Mouse (Mus musculus) heart, embryonic 16.5 days (tissue): ENCODE results near the gene Gm20388. TPM values are rescaled to one million over a fixed set of nuclear protein-coding genes. Genes with fewer than 3 reads are reported as not detected.
A peak's percentile ranks its signal among the peaks of the same experiment; 100 is the strongest.

Experiments
- ATAC-seq: fragments of 200-750 bp; cut with Nextera tagmentation; replicated peaks from 2 replicates; pipeline ENCODE4 v1.8.0; 2017; ENCODE audit warnings: moderate number of reproducible peaks; ENCODE audit not compliant: insufficient read depth, low FRiP score; ENCODE audit errors: extremely low read depth
- H3K27ac ChIP-seq: fragments of 300-500 bp; sonication (generic); 2 replicates; pipeline ENCODE4 v1.5.1; 2014; ENCODE audit warnings: mild to moderate bottlenecking, low read length, control low read depth, moderate library complexity
- H3K27me3 ChIP-seq: fragments of 300-500 bp; sonication (generic); 2 replicates; pipeline ENCODE4 v1.6.1; 2014; ENCODE audit warnings: low read length, mixed read lengths; ENCODE audit not compliant: control insufficient read depth, insufficient read depth
- H3K36me3 ChIP-seq: fragments of 300-500 bp; sonication (generic); 2 replicates; pipeline ENCODE4 v1.6.1; 2014; ENCODE audit not compliant: control insufficient read depth, insufficient read depth
- H3K4me1 ChIP-seq: fragments of 300-500 bp; sonication (generic); 2 replicates; pipeline ENCODE4 v1.6.1; 2014; ENCODE audit warnings: low read length, mixed read lengths; ENCODE audit not compliant: control insufficient read depth, insufficient read depth
- H3K4me2 ChIP-seq: fragments of 300-500 bp; sonication (generic); 2 replicates; pipeline ENCODE4 v1.6.1; 2014; ENCODE audit warnings: low read depth, mild to moderate bottlenecking, control low read depth, low read length
- H3K4me3 ChIP-seq: fragments of 300-500 bp; sonication (generic); 2 replicates; pipeline ENCODE4 v1.5.1; 2014; ENCODE audit warnings: mild to moderate bottlenecking, control low read depth, low read length
- H3K9ac ChIP-seq: fragments of 300-500 bp; sonication (generic); 2 replicates; pipeline ENCODE4 v1.6.1; 2014; ENCODE audit warnings: low read length, control low read depth
- H3K9me3 ChIP-seq: fragments of 300-500 bp; sonication (generic); replicated peaks from 2 replicates; pipeline ENCODE4 v1.6.1; 2016; ENCODE audit warnings: low read length; ENCODE audit not compliant: control insufficient read depth
- WGBS: fragments of 180-500 bp; shearing (Covaris S2); extraction: QIAGEN DNeasy Blood & Tissue Kit; methylation state at CpG from one replicate; pipeline ENCODE4 v1.1.7; 2014; 5-methylcytosine and 5-hydroxymethylcytosine counted together
- polyA plus RNA-seq: library from polyadenylated mRNA; unstranded; fragments of >200 nt; fragmentation: Nextera tagmentation; extraction: Ambion mirVana; gene quantifications from 2 replicates; pipeline ENCODE4 v1.2.1, GENCODE M21; 2015

Gm20388 gene
- polyA plus RNA-seq, 1 experiment from 2014 or later, result 4.5 TPM

GRCm38 (mm10) chr8:123117127-123117731, 3206.6 kb downstream of the Gm20388 start, which contains the start of gene Cpne7:
Gene Cpne7 (plus strand): TSS chr8:123117374.
- no peaks in the 10 kb centered on the region for H3K36me3 ChIP-seq
- H3K27me3 ChIP-seq, result peaks cover 42% of the 10 kb centered on the region
- H3K4me1 ChIP-seq, result peaks cover 17% of the 10 kb centered on the region
- 1% methylated on average over 50 of the region's 51 CpGs for WGBS
- no peaks in the 10 kb centered on the region for H3K9me3 ChIP-seq
- H3K4me2 ChIP-seq, result peak within 1 kb of the TSS; percentile 93
- no peak within 1 kb of the TSS for H3K27ac ChIP-seq
- H3K9ac ChIP-seq, result peak within 1 kb of the TSS; percentile 57; the same call in 1 of the 2 replicates
- H3K4me3 ChIP-seq, result peak within 1 kb of the TSS; percentile 56
- ATAC-seq, result no peak

DNA sequence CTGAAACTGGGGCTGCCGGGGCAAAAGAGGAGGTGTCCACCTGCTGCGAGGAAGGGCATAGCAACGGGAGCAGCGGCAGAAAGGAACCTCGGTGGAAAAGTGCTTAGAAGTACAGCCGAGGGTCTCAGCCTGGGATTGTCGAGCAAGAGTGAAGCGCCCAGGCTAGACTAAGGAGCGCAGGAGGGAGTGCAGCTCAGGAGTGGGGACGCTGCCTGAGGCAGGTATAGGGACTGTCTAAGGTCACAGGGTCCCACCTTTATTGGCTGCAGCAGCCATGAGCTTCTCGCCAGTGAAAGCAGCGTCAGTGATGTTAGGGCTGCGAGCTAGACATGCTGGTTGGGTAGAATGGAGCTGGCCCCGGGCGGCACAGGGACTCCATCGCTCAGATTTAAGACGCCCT, 3207.1 kb downstream of the Gm20388 start:
- no peak for ATAC-seq
- Histone ChIP-seq H3K27ac (no peak overlapping the region), H3K27me3 (peaks cover 42% of the 10 kb centered on the region), H3K9me3 (no peaks in the 10 kb centered on the region), H3K4me1 (peaks cover 17% of the 10 kb centered on the region), H3K9ac (peak overlapping the region; percentile 57; the same call in 1 of the 2 replicates), H3K4me3 (peak overlapping the region; percentile 56), H3K36me3 (no peaks in the 10 kb centered on the region), H3K4me2 (peak overlapping the region; percentile 93)
- WGBS, result 5% methylated on average over 17 of the region's 17 CpGs

DNA sequence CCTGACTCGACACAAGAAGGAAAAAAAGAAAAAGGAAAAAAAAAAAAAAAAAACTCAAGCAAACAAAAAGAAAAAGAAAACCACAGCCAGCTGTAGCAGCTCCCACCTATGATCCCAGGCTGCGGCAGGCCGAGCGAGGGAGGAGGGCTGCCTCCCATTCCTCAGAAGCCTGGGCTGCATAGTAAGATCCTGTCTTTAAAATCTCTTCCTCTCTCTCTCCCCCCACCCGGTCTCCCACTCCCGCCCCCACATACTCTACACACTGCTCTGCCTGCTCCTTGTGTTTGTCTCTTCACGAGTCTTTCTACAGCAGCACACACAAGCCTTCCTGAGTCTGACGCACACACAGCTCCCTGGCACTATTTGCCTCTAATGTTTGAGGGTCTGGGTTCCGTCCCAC, 3211.4 kb downstream of the Gm20388 start:
- no peak for ATAC-seq
- H3K4me3 ChIP-seq, result no peak overlapping the region
- WGBS, result 43% methylated on average over 9 of the region's 9 CpGs

GRCm38 (mm10) chr8:123122670-123123069, 3212.0 kb downstream of the Gm20388 start:
- ATAC-seq, result no peak

More for the DNA sequence above, 3211.4 kb downstream of the Gm20388 start:
- Histone ChIP-seq H3K4me2 (no peak overlapping the region), H3K4me1 (peaks cover 12% of the 10 kb centered on the region), H3K27ac (no peak overlapping the region), H3K27me3 (peaks cover 32% of the 10 kb centered on the region), H3K9me3 (no peaks in the 10 kb centered on the region), H3K36me3 (no peaks in the 10 kb centered on the region), H3K9ac (no peak overlapping the region)

GRCm38 (mm10) chr8:123126193-123126816, 3215.7 kb downstream of the Gm20388 start:
- no peak overlapping the region for H3K4me2 ChIP-seq
- H3K27me3 ChIP-seq, result peaks cover 8% of the 10 kb centered on the region

More at GRCm38 (mm10) chr8:123122670-123123069, 3212.0 kb downstream of the Gm20388 start:
- Histone ChIP-seq H3K27me3 (peaks cover 27% of the 10 kb centered on the region), H3K4me2 (no peak overlapping the region), H3K9me3 (no peaks in the 10 kb centered on the region), H3K36me3 (no peaks in the 10 kb centered on the region), H3K9ac (no peak overlapping the region), H3K27ac (no peak overlapping the region), H3K4me1 (peaks cover 6% of the 10 kb centered on the region), H3K4me3 (no peak overlapping the region)
- 66% methylated on average over 5 of the region's 5 CpGs for WGBS

DNA sequence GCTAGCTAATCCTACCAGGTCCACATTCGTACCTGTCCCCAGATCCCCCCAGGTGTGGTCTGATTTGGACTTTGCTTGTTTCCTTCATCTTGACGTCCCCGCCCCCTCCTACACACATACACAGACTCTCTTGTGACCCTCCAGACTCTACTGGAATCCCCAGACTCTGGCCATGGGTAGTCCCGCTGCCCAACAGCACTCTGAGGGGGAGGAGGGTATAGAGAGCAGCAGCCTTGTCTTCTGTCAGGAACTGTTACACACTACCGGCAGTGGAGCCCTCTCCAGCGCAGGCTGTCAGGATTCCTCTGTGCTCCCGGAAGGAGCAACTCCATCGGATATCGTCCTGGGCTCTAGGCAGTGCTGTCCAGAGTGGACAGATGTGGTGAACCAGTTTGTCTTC, 3220.4 kb downstream of the Gm20388 start:
- peaks cover 5% of the 10 kb centered on the region for H3K27me3 ChIP-seq
- no peaks in the 10 kb centered on the region; the same call in 1 of the 2 replicates for H3K9me3 ChIP-seq
- H3K4me1 ChIP-seq, result 0 out of 2 replicates have a peak, but pooled peaks cover 2% of the 10 kb centered on the region
- H3K9ac ChIP-seq, result no peak overlapping the region
- no peak overlapping the region for H3K4me3 ChIP-seq
- no peak for ATAC-seq
- H3K4me2 ChIP-seq, result peak overlapping the region; percentile 10; the same call in 1 of the 2 replicates
- no peaks in the 10 kb centered on the region for H3K36me3 ChIP-seq
- 40% methylated on average over 9 of the region's 9 CpGs for WGBS
- H3K27ac ChIP-seq, result no peak overlapping the region

More at GRCm38 (mm10) chr8:123126193-123126816, 3215.7 kb downstream of the Gm20388 start:
- no peak overlapping the region for H3K27ac ChIP-seq
- no peaks in the 10 kb centered on the region for H3K36me3 ChIP-seq
- no peaks in the 10 kb centered on the region for H3K9me3 ChIP-seq
- 0 out of 2 replicates have a peak, but pooled peaks have one; percentile 33 for ATAC-seq
- H3K4me1 ChIP-seq, result 0 out of 2 replicates have a peak, but pooled peaks cover 3% of the 10 kb centered on the region
- H3K4me3 ChIP-seq, result no peak overlapping the region
- WGBS, result 8% methylated on average over 19 of the region's 19 CpGs
- no peak overlapping the region for H3K9ac ChIP-seq

DNA sequence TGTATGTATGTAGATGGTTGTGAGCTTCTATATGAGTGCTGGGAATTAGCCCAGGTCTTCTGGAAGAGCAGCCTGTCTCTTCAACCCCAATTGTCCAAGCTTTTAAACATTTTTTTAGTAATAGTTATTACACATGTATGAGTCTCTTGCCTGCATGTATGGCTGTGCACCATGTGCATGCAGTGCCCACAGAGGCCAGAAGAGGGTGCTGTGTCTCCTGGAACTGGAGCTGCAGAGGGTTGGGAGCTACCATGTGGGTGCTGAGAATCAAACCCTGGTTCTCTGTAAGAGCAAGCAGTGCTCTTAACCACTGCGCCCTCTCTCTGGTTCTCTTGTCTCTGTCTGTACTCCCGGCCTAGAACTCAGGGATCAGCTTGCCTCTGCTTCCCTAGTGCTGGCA, 3222.3 kb downstream of the Gm20388 start:
- H3K9me3 ChIP-seq, result no peaks in the 10 kb centered on the region; the same call in 1 of the 2 replicates
- H3K27ac ChIP-seq, result no peak overlapping the region
- no peak overlapping the region for H3K4me2 ChIP-seq
- no peak for ATAC-seq
- H3K27me3 ChIP-seq, result peaks cover 2% of the 10 kb centered on the region; the same call in 1 of the 2 replicates
- no peaks in the 10 kb centered on the region for H3K36me3 ChIP-seq
- H3K4me3 ChIP-seq, result no peak overlapping the region
- no peak overlapping the region for H3K9ac ChIP-seq
- WGBS, result 92% methylated on average over 2 of the region's 2 CpGs
- H3K4me1 ChIP-seq, result peaks cover 11% of the 10 kb centered on the region

DNA sequence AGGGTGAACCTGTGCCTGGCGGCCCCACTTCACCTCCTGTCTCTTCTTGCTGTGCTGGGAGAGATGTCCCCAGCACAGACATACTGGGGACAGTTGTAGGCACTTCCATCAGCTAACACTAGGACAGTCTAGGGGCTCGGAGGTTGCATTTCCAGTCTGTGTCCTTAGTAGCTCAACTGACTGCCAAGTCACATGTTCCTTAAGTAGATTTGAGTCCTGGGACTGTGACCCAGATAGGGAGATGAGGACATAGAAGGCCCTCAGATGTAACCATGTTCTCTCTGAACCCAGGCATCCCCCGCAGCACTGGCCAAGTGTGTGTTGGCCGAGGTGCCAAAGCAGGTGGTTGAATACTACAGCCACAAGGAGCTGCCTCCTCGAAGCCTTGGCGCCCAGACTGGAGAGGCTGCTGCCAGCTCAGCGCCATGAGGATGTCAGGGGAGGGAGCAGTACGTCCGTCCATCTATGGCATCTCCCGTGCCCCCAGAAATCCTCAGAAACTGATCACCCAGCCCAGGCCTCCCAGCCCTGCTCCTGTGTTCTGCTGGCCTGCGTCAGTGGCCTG, 3223.6 kb downstream of the Gm20388 start:
- no peak overlapping the region for H3K9ac ChIP-seq
- H3K4me3 ChIP-seq, result no peak overlapping the region
- H3K36me3 ChIP-seq, result no peaks in the 10 kb centered on the region
- H3K27me3 ChIP-seq, result no peaks in the 10 kb centered on the region
- H3K4me1 ChIP-seq, result peaks cover 13% of the 10 kb centered on the region
- no peaks in the 10 kb centered on the region; the same call in 1 of the 2 replicates for H3K9me3 ChIP-seq
- 80% methylated on average over 11 of the region's 11 CpGs for WGBS
- ATAC-seq, result no peak
- no peak overlapping the region for H3K27ac ChIP-seq
- no peak overlapping the region for H3K4me2 ChIP-seq

GRCm38 (mm10) chr8:123135406-123135805, 3224.8 kb downstream of the Gm20388 start:
- no peak for ATAC-seq
- WGBS, result 38% methylated on average over 7 of the region's 7 CpGs
- Histone ChIP-seq H3K27me3 (no peaks in the 10 kb centered on the region), H3K9ac (no peak overlapping the region), H3K27ac (no peak overlapping the region), H3K9me3 (no peaks in the 10 kb centered on the region; the same call in 1 of the 2 replicates), H3K36me3 (no peaks in the 10 kb centered on the region), H3K4me3 (no peak overlapping the region), H3K4me1 (peaks cover 13% of the 10 kb centered on the region), H3K4me2 (no peak overlapping the region)
